Mouse (Mus musculus): ENCODE data around the gene Igsf9. TPM values are rescaled to one million over a fixed set of nuclear protein-coding genes. Genes with fewer than 3 reads are reported as not detected.

Gene Igsf9
- total and polyA plus RNA-seq, 3 experiments, result 2.7 to 6.5 (median 6.0) TPM

- no peak overlapping the region for H3K9ac ChIP-seq (ENCODE audit: insufficient read depth, low read depth)
- H3K36me3 ChIP-seq (replicated peaks in 1 of 2; ENCODE audit: control insufficient read depth in 1 of 2, insufficient read depth in 1 of 2, low read length in 1 of 2), result no peaks in the 10 kb centered on the region
- no peak overlapping the region for H3K27ac ChIP-seq (ENCODE audit: insufficient read depth, low read depth)
- H3K9me3 ChIP-seq (replicated peaks; ENCODE audit: low read length), result no peaks in the 10 kb centered on the region
- no peak overlapping the region for H3K4me2 ChIP-seq (ENCODE audit: insufficient read depth, low read depth, poor library complexity, severe bottlenecking)
- H3K27me3 ChIP-seq (replicated peaks), result peaks cover 36% of the 10 kb centered on the region
- peaks cover 4 to 16% of the 10 kb centered on the region in 2 experiments for H3K4me1 ChIP-seq (ENCODE audit: control insufficient read depth in 1 of 2, insufficient read depth in 2 of 2)
- no peak for DNase-seq (ENCODE audit: extremely low read depth)
- TF ChIP-seq MEF2A (IDR thresholded peaks at IDR 0.05; ENCODE audit: borderline replicate concordance, low read depth, low read length), result no peak
- no peak for TF ChIP-seq MAZ (IDR thresholded peaks at IDR 0.05; ENCODE audit: low read depth, low read length)
- no peak for TF ChIP-seq ZC3H11A (IDR thresholded peaks at IDR 0.05; ENCODE audit: low read depth, low read length)
- no peak for TF ChIP-seq JUN (IDR thresholded peaks at IDR 0.05; ENCODE audit: insufficient read depth, low read depth, low read length)
- no peak for TF ChIP-seq BHLHE40 (IDR thresholded peaks at IDR 0.05; ENCODE audit: low read depth, low read length)
- TF ChIP-seq MAX (IDR thresholded peaks at IDR 0.05; ENCODE audit: low read length), result no peak
- no peak for TF ChIP-seq HCFC1 (IDR thresholded peaks at IDR 0.05; ENCODE audit: low read depth, low read length)
- TF ChIP-seq ELF1 (IDR thresholded peaks at IDR 0.05; ENCODE audit: low read depth, low read length), result no peak
- no peak for TF ChIP-seq CTCF (conservative IDR thresholded peaks at IDR 0.05 in 1 of 2, IDR thresholded peaks at IDR 0.05 in 1 of 2; ENCODE audit: low read depth in 2 of 2, low read length in 2 of 2)
- TF ChIP-seq EP300 (IDR thresholded peaks at IDR 0.05; ENCODE audit: low read length), result no peak
- in situ Hi-C loops (cut with MboI; ENCODE audit: low pct_ligation_motif_present, low pct_unique_long_range_greater_than_20kb, low sequenced_read_pairs), result no loop called here
- H3K4me3 ChIP-seq (replicated peaks in 1 of 3; ENCODE audit: low read depth in 2 of 3, low read length in 2 of 3, poor library complexity in 1 of 3), result no peak overlapping the region
- H3K79me2 ChIP-seq (replicated peaks; ENCODE audit: control insufficient read depth, extremely low read depth, insufficient read depth, poor library complexity, severe bottlenecking), result no peaks in the 10 kb centered on the region
- dilution Hi-C loops (cut with MboI; ENCODE audit: extremely low pct_ligation_motif_present, extremely low pct_unique_long_range_greater_than_20kb, low sequenced_read_pairs), result no loop called here
Measured at GRCm38 (mm10) chr1:172535116-172535515, 53.5 kb downstream of the Igsf9 start.

GRCm38 (mm10) chr1:172539827-172540226, 58.2 kb downstream of the Igsf9 start:
- in situ Hi-C loops (cut with MboI; ENCODE audit: low pct_ligation_motif_present, low pct_unique_long_range_greater_than_20kb, low sequenced_read_pairs), result no loop called here
- no peak for DNase-seq (ENCODE audit: extremely low read depth)
- Histone ChIP-seq H3K9ac (ENCODE audit: insufficient read depth, low read depth) (no peak overlapping the region), H3K9me3 (replicated peaks; ENCODE audit: low read length) (no peaks in the 10 kb centered on the region), H3K4me2 (ENCODE audit: insufficient read depth, low read depth, poor library complexity, severe bottlenecking) (no peak overlapping the region), H3K36me3 (replicated peaks in 1 of 2; ENCODE audit: control insufficient read depth in 1 of 2, insufficient read depth in 1 of 2, low read length in 1 of 2) (no peaks in the 10 kb centered on the region), H3K79me2 (replicated peaks; ENCODE audit: control insufficient read depth, extremely low read depth, insufficient read depth, poor library complexity, severe bottlenecking) (no peaks in the 10 kb centered on the region), H3K4me3 (replicated peaks in 1 of 3; ENCODE audit: low read depth in 2 of 3, low read length in 2 of 3, poor library complexity in 1 of 3) (no peak overlapping the region), H3K4me1 (ENCODE audit: control insufficient read depth in 1 of 2, insufficient read depth in 2 of 2) (peaks cover 0 to 5% of the 10 kb centered on the region in 2 experiments; a peak in 2 of 4 replicates), H3K27ac (ENCODE audit: insufficient read depth, low read depth) (no peak overlapping the region), H3K27me3 (replicated peaks) (peaks cover 19% of the 10 kb centered on the region)
- dilution Hi-C loops (cut with MboI; ENCODE audit: extremely low pct_ligation_motif_present, extremely low pct_unique_long_range_greater_than_20kb, low sequenced_read_pairs), result no loop called here
- TF ChIP-seq ZNF384 (IDR thresholded peaks at IDR 0.05; ENCODE audit: low read depth, low read length), result no peak
- TF ChIP-seq ZMIZ1 (IDR thresholded peaks at IDR 0.05; ENCODE audit: low read depth, low read length), result no peak
- TF ChIP-seq JUN (IDR thresholded peaks at IDR 0.05; ENCODE audit: insufficient read depth, low read depth, low read length), result no peak
- TF ChIP-seq MAZ (IDR thresholded peaks at IDR 0.05; ENCODE audit: low read depth, low read length), result no peak
- TF ChIP-seq TCF12 (IDR thresholded peaks at IDR 0.05; ENCODE audit: low read depth, low read length), result no peak
- TF ChIP-seq SIN3A (IDR thresholded peaks at IDR 0.05; ENCODE audit: low read length), result no peak

Measured in CH12.LX (cell line).